Mouse (Mus musculus) Patski (cell line): ENCODE measurements around the gene Bpi. TPM values are rescaled to one million over a fixed set of nuclear protein-coding genes. Genes with fewer than 3 reads are reported as not detected.

Experiments used
- ATAC-seq: fragments of 100-300 bp; one replicate; pipeline ENCODE4 v1.8.0; 2021
- CTCF ChIA-PET: fragments of 350-600 bp; sonication (Branson Sonifier 250); formaldehyde crosslinking; loops from one replicate; lab custom pipeline; 2022; ENCODE audit warnings: inconsistent platforms; lab: Charles Lee
- POLR2A ChIA-PET: fragments of 350-600 bp; sonication (Branson Sonifier 250); formaldehyde crosslinking; loops from one replicate; lab custom pipeline; 2022; ENCODE audit warnings: antibody characterized with exemption, inconsistent platforms; lab: Charles Lee
- DNase-seq: peaks from one replicate; pipeline ENCODE4 v3.0.0-alpha.2; 2011; ENCODE audit warnings: low read depth, low spot score
- H3K27me3 ChIP-seq: fragments of 371-371 bp; one replicate; pipeline ENCODE4 v1.5.1; 2021
- CTCF ChIP-seq: fragments of 100-300 bp; IDR thresholded peaks from one replicate; pipeline ENCODE4 v1.5.1; 2021
- in situ Hi-C: fragments of 300-500 bp; cut with MboI; formaldehyde crosslinking; loops from 3 replicates; pipeline ENCODE4 v1.11.1; 2018; ENCODE audit warnings: low pct_unique_long_range_greater_than_20kb, mixed read lengths
- polyA plus RNA-seq: library from polyadenylated mRNA; unstranded; gene quantifications from one replicate; pipeline ENCODE4 v1.2.3, GENCODE M21; 2021

Gene Bpi
- polyA plus RNA-seq, 1 experiment from 2014 or later: 2.9 TPM

DNA sequence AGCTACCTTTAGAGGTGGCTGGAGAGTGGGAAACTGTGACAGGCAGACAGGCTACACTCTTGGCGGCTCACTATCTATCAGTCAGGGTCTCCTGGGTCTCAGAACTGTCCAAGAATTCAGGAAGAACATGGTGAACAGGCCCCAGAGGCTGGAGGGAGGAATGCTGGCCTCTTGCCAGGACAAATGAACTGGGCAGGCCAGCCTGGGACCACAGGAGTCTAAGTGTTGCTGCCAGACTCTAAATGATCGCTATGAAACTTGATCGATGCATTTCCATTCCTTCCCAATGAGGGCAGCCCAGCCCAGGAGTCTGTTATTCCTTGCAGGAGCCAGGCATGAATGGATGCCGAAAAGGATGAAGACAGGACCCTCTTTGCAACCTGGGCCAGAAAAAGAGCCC, 35.2 kb upstream of the Bpi start:
- DNase-seq (no peak), ATAC-seq (no peak)
- TF ChIP-seq CTCF: no peak
- in situ Hi-C loops: no loop called here
- no peaks in the 10 kb centered on the region for H3K27me3 ChIP-seq
- ChIA-PET POLR2A (interaction anchor here (1.1 to 1.5 kb wide), 3 partner anchors 9 to 37 kb away, joined by 3 to 4 read pairs (median 4); no protein-coding TSS in a partner anchor), CTCF (interaction anchor here (0.9 to 2.6 kb wide), 5 partner anchors 27 to 125 kb away, joined by 3 to 13 read pairs (median 4); no protein-coding TSS in a partner anchor)

DNA sequence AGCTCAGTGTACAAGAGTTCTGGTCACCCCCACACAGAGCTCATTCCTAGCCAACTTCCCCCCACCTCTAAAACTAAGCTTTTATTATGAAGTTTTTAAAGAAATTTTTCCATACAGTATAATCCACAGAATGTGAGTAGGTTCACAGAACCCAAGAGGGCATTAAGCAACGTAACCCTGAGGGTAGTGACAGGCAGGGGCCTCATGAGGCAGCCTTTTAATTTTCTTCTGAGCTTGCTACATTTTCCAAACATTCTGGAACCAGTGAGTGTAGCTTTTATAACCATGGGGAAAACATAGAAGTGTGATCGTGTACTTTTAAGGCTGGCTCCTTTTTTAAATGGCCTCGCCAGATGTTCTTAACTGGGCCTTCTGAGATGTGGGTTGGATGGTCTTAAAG, 34.4 kb upstream of the Bpi start:
- in situ Hi-C loops: no loop called here
- ATAC-seq (no peak), DNase-seq (no peak)
- ChIA-PET CTCF (interaction anchor here (0.9 to 2.6 kb wide), 7 partner anchors 9 to 124 kb away, joined by 3 to 13 read pairs (median 4); no protein-coding TSS in a partner anchor), POLR2A (interaction anchor here (1.2 to 1.5 kb wide), 2 partner anchors 10 to 36 kb away, joined by 4 read pairs; no protein-coding TSS in a partner anchor)
- TF ChIP-seq CTCF: no peak
- no peaks in the 10 kb centered on the region for H3K27me3 ChIP-seq

DNA sequence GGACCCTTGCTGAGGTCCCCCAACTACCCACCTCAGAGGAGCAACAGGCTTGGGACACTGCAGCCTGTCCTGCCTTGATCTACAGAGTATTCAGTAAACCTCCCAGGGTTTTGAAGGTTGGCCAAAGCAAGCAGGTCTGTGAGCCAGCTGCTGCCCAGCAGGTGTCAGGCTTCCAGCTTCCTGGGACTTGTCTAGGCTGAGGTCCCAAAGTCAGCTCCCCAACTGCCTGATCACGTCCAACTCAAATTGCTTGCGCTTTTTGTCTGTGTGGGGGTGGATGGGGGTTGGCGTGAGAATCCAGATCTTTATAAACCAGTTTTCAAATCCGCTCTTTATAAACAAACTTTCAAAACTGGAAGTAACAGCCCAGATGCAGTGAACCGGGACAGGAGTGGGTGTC, 32.6 kb upstream of the Bpi start:
- H3K27me3 ChIP-seq: no peaks in the 10 kb centered on the region
- ChIA-PET POLR2A (interaction anchor here (0.9 to 1.2 kb wide), 2 partner anchors 9 to 33 kb away, joined by 3 read pairs; no protein-coding TSS in a partner anchor), CTCF (interaction anchor here (1.0 to 2.1 kb wide), 6 partner anchors 10 to 135 kb away, joined by 3 to 16 read pairs (median 5); partner anchors contain the start of gene Bpi)
- peak; percentile 60 for ATAC-seq
- no peak for DNase-seq
- TF ChIP-seq CTCF: no peak
- in situ Hi-C loops: no loop called here

DNA sequence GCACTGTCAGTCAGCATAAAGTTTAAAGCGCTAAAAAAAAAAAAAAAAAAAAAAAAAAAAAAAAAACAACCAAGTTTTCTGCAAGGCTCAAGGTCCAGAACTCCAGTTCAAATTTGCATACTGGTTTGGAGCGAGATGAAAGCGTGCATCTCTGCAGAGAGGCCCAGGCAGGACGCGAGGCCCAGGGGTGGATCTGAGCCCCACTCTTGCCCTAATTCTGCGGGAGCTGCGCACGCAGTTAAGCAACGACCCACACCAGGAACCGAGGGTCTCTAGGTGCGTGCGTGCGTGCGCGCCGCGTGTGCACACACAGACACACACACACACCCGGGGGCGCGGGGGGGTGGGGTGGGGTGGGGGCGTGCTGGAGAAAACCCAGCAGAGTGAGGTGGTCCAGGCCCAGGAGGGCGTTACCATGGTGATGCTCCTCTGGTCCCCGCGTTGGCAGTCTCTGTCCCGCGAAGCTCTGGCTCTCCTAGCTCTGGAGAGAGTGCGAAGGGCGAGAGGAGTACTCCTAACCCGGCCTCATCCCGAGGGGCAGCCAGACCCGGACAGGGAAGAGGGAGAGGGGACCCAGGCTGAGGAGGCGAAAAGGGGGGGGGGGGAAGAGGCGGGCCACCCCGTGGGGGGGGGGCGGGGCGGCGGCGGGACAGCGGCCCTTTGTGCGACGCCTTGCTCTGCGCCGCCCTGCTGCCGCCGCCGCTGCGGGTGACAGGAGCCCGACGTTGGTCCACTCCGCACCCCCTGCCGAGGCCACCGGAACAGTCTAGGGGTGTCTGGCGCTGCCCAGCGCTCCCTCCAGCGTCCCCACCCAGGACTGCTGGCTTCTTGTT, 29.0 kb upstream of the Bpi start, which contains the start of gene D630003M21Rik:
Gene D630003M21Rik (minus strand): TSS at position 553 of the 833 bp plus-strand sequence.
- ATAC-seq (no peak), DNase-seq (no peak)
- POLR2A ChIA-PET: interaction anchor here (1.1 to 1.4 kb wide), 2 partner anchors 20 to 30 kb away, joined by 4 to 6 read pairs; no protein-coding TSS in a partner anchor
- CTCF ChIA-PET: interaction anchor here (1.0 to 1.3 kb wide), 3 partner anchors 18 to 31 kb away, joined by 3 to 4 read pairs (median 3); no protein-coding TSS in a partner anchor
- H3K27me3 ChIP-seq: no peaks in the 10 kb centered on the region
- no peak for TF ChIP-seq CTCF
- in situ Hi-C loops: no loop called here

DNA sequence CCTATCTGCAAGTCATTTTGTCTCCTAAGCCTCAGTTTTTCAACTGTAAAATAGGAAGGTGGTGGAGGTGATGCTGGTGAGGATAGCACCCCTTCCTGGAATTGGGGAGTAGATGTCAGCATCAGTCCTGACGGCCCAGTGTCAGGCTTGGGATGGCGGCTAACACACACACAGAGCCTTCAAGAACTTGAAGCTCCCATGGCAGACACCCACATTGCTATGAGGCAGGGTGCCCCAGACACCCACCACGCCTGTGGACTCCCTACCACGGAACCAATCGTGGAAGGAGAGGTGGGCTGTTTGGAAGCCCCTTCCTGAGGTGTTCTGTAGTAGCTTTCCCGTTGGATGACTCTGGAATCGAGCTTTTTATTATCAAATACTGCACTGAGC, 28.4 kb upstream of the Bpi start:
- DNase-seq: no peak
- POLR2A ChIA-PET: interaction anchor here (0.6 to 1.4 kb wide), 4 partner anchors 18 to 89 kb away, joined by 3 to 6 read pairs (median 4); no protein-coding TSS in a partner anchor
- H3K27me3 ChIP-seq: no peaks in the 10 kb centered on the region
- CTCF ChIA-PET: interaction anchor here (1.0 kb wide), 1 partner anchor 30 kb away, joined by 3 read pairs; no protein-coding TSS in a partner anchor
- in situ Hi-C loops: no loop called here
- no peak for TF ChIP-seq CTCF
- no peak for ATAC-seq

DNA sequence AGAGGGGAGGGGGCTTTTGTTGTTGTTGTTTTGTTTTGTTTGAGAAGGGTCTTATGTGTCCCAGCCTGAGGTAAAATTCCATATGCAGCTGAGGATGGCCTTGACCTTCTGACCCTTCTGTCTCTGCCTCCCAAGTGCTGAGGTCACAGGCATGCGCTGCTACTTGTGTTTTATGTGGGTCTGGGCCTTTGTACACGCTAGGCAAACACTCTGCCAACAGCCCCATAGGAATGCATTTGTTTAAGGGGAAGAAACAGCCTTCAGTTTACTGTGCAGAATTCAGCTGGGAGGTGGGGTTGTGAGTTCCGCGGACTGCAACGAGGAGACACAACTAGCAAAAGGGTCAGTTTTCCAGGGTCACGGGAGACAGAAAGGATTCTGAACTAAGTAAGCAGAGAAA, 27.3 kb upstream of the Bpi start:
- POLR2A ChIA-PET: interaction anchor here (0.8 kb wide), 2 partner anchors 15 to 79 kb away, joined by 3 read pairs; no protein-coding TSS in a partner anchor
- no peak for TF ChIP-seq CTCF
- H3K27me3 ChIP-seq: no peaks in the 10 kb centered on the region
- in situ Hi-C loops: no loop called here
- ATAC-seq: no peak
- DNase-seq: no peak
- CTCF ChIA-PET: interaction anchor here (1.4 kb wide), 2 partner anchors 28 to 31 kb away, joined by 3 read pairs; partner anchors contain the start of gene Bpi

DNA sequence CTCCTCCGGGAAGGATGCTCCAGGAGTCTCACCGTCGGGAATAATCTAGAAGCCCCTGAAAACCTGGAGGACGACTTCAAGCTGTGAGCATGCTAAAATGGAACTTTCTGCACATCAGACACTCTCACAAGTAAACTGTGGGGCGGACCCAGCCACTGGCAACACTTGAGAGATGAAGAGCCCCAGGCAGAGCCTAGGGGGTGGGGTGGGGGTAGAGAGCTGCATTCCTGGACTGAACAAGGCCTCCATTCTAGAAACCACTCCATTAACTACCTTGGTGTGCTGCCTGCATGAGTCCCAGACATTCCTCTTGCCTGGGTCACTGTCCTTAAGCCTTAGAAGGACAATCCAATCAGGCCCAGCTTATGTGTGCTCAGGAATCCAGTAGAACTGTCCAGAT, 26.8 kb upstream of the Bpi start:
- ATAC-seq: peak; percentile 84
- ChIA-PET CTCF (interaction anchor here (1.4 kb wide), 2 partner anchors 28 to 31 kb away, joined by 3 read pairs; partner anchors contain the start of gene Bpi), POLR2A (interaction anchor here (0.8 kb wide), 2 partner anchors 16 to 78 kb away, joined by 3 read pairs; no protein-coding TSS in a partner anchor)
- H3K27me3 ChIP-seq: no peaks in the 10 kb centered on the region
- no peak for DNase-seq
- in situ Hi-C loops: no loop called here
- TF ChIP-seq CTCF: no peak

DNA sequence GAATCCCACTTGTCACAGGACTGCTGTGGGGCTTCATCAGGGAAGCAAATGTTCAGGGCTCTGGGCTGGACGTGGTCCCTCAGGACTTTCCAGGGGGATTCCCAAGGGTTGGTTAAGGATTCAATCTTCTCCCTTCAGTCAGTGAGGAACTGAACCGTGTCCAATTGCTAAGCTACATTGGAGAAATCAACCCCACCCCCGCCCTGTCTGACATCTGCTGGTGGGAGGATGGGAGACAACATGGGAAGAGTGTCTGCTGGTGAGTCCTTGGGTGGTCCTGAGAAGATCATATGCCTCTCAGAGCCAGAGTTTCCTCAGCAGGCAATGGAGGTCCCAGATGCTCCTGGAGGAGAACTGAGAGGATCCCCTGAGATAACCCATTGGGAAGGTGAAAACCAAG, 25.5 kb upstream of the Bpi start:
- in situ Hi-C loops: no loop called here
- ChIA-PET CTCF (no interaction called here), POLR2A (no interaction called here)
- no peak for ATAC-seq
- no peaks in the 10 kb centered on the region for H3K27me3 ChIP-seq
- no peak for DNase-seq
- no peak for TF ChIP-seq CTCF

DNA sequence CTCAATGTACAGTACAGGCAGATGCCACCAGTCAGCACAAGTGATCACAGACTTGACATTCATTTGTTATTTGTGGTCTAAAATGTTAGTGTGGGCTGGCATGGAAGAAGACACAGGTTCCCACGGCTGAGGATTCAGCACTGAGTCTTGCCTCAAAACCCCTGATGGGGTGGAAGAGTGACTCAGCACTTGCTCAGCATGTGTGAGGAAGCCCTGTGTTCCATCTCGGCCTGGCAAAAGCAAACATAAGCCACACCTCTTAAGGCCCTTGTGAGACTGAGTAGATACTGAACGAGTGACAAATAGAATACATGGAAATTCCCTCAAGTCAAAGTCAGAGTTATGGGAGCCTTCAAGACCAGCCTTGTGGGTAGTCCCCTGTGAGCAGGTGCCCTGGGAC, 24.8 kb upstream of the Bpi start:
- in situ Hi-C loops: no loop called here
- ChIA-PET CTCF (no interaction called here), POLR2A (no interaction called here)
- no peak for TF ChIP-seq CTCF
- DNase-seq: no peak
- no peaks in the 10 kb centered on the region for H3K27me3 ChIP-seq
- no peak for ATAC-seq

DNA sequence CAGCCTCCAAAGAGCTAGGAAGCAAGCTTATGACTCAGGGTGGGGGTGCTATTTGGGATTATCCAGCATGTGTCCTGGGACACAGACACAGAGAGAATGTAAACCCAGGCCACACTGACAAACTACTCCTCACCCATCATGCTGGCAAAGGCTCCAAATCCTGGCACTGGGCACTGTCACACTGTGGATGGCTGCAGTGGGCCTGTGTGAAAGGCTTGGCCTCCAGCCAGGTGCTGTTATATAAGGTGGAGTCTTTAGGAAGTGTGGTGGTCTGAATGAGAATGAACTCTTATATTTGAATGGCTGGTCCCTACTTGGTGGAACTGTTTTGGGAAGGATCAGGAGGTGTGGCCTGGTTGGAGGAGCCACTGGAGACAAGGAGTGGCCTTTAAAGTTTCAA, 21.2 kb upstream of the Bpi start:
- CTCF ChIA-PET: no interaction called here
- no peak for DNase-seq
- TF ChIP-seq CTCF: no peak
- ATAC-seq: no peak
- POLR2A ChIA-PET: no interaction called here
- H3K27me3 ChIP-seq: no peaks in the 10 kb centered on the region
- in situ Hi-C loops: no loop called here
